13 mouse cellular contexts compared by ENCODE assay signal in the genomic region with DNA sequence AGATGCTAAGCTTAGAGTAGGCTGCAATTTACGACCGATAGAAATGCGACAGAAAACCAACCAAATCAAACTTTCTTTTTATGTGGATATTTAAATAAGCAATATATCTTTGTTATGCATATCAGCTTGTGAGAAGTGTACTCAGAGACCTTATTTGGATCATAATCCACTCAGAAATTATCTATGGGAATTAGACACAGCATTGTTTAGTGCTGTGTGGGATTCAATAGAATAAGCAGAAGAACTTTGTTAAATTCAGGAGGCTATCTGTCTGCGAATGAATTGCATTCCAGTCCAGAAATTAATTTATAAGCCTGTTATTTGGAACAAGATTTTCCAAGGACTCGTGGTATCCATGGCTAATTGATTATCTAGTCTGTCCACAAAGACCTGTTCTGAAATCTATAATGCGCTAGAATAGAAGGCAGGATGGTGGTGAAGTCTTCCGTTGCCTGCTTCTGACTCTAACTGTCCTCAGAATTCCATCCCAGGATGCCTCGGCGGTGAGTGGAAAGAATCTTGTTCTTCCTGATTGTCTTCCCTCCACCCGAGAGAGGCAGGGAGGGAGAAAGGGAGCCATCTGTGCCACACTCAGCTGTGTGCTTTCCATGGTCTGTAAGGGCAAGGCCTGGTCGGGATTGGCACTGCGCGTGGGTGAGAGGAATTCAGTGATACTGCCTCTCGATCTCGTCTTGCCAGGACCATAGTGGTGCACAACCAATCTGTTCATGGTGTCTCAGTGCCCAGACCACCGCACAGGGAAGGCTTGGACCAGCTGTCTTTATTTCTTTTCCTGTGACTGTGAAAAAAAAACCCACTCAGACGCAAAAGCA. TPM values are rescaled to one million over a fixed set of nuclear protein-coding genes. Genes with fewer than 3 reads are reported as not detected.
DNase-seq lines count a peak whose midpoint lies in the region; ATAC-seq and TF ChIP-seq lines count a peak whose summit lies in the region.
"Had no signal": no experiment of that assay in that cellular context is flagged by ENCODE, and none has a peak within 500 bp of the region (broad histone marks: within the 10 kb centered on the region; RNA-seq: fewer than 3 reads in every experiment).

No protein-coding gene starts in this region.

- H3K36me3 ChIP-seq in hindbrain, embryonic 14.5 days (replicated peaks; ENCODE audit: control insufficient read depth, insufficient read depth): no peaks in the 10 kb centered on the region
- peaks cover 14% of the 10 kb centered on the region for H3K36me3 ChIP-seq in myocyte (ENCODE audit: control insufficient read depth, insufficient read depth)

- no peak overlapping the region for H3K4me3 ChIP-seq in hindbrain, embryonic 14.5 days (replicated peaks; ENCODE audit: low read length)
- H3K4me3 ChIP-seq in myocyte: no peak overlapping the region
- H3K4me3 ChIP-seq: heart, embryonic 10.5 days had no signal

- H3K79me2 ChIP-seq in myocyte (ENCODE audit: control insufficient read depth, insufficient read depth): peaks cover 97% of the 10 kb centered on the region

- no peak overlapping the region for H3K4me2 ChIP-seq in hindbrain, embryonic 14.5 days (replicated peaks)
- no peak overlapping the region for H3K4me2 ChIP-seq in myocyte (ENCODE audit: low read depth)

- no peaks in the 10 kb centered on the region for H3K9me3 ChIP-seq in hindbrain, embryonic 14.5 days (ENCODE audit: control insufficient read depth, low read length)
- H3K9me3 ChIP-seq: heart, embryonic 10.5 days had no signal

- peak overlapping the region; percentile 18; the same call in 1 of the 2 replicates for H3K27ac ChIP-seq in hindbrain, embryonic 14.5 days

- H3K9ac ChIP-seq in hindbrain, embryonic 14.5 days: no peak overlapping the region

- H3K4me1 ChIP-seq in hindbrain, embryonic 14.5 days (replicated peaks; ENCODE audit: control insufficient read depth, insufficient read depth, low read length): peaks cover 17% of the 10 kb centered on the region; the same call in 1 of the 2 replicates

- H3ac ChIP-seq in myocyte (ENCODE audit: control insufficient read depth, insufficient read length): no peak overlapping the region

- 42% methylated on average over 17 of the region's 17 CpGs for WGBS in hindbrain, embryonic 14.5 days

- no peak for TF ChIP-seq POLR2A in myocyte (IDR thresholded peaks at IDR 0.05; ENCODE audit: insufficient read length, low read depth)

- H3K27me3 ChIP-seq in hindbrain, embryonic 14.5 days (ENCODE audit: control insufficient read depth, insufficient read depth, low read length): no peaks in the 10 kb centered on the region
- H3K27me3 ChIP-seq in myocyte (ENCODE audit: control insufficient read depth, insufficient read depth, insufficient read length): no peaks in the 10 kb centered on the region

- DNase-seq in right cerebral cortex, postnatal 10 days (ENCODE audit: low spot score in 2 of 2): peak; percentile 44 to 56
- no peak for DNase-seq in right cerebral cortex, adult 18-20 months
- peak; percentile 88 to 89 for DNase-seq in cerebellum, postnatal 14 days
- no peak for DNase-seq in hindbrain, embryonic 14.5 days (ENCODE audit: low spot score)
- DNase-seq in kidney, adult 8-10 months: no peak
- no peak for DNase-seq in layer of hippocampus, postnatal 10 days (ENCODE audit: low spot score in 2 of 2)
- DNase-seq in layer of hippocampus, adult 18-20 months (ENCODE audit: low spot score in 2 of 2): no peak
- DNase-seq: adrenal gland, postnatal 25 days; layer of hippocampus, adult 9-11 months; lung, postnatal 14 days had no signal

- ATAC-seq in hindbrain, embryonic 14.5 days (ENCODE audit: low FRiP score): peak; percentile 25; the same call in 1 of the 2 replicates
- ATAC-seq: inflammation-experienced regulatory T-cells, adult 6 months had no signal

TF ChIP-seq in myocyte, 11 proteins besides CTCF, POLR2A, EP300 and RAD21:
- peak in 1 of 3 experiments; percentile 51 for TF ChIP-seq MYOG (IDR thresholded peaks at IDR 0.05; ENCODE audit: control insufficient read depth in 1 of 3, insufficient read depth in 1 of 3, insufficient read length in 2 of 3, low read depth in 2 of 3)
- TF ChIP-seq MYOD1 (IDR thresholded peaks at IDR 0.05; ENCODE audit: control insufficient read depth in 1 of 3, insufficient read length in 2 of 3, low read depth in 2 of 3): peak in 2 of 3 experiments; percentile 34 to 61
- peak; percentile 35 for TF ChIP-seq POLR2AphosphoS2 (IDR thresholded peaks at IDR 0.05; ENCODE audit: insufficient read length, low read depth)
- TF ChIP-seq CEBPB (IDR thresholded peaks at IDR 0.05; ENCODE audit: insufficient read depth, poor library complexity, severe bottlenecking): no peak

RNA-seq across cellular contexts. Expression of gene Myo10, which starts 52.0 kb away (rescaled TPM):
- 24.4 and 29.4 TPM in 2 replicates for polyA plus RNA-seq in hindbrain, embryonic 14.5 days (2014; fragmentation: Nextera tagmentation; extraction: Ambion mirVana)
- polyA plus RNA-seq in myocyte (2012; fragmentation: generic; extraction: Trizol): 71.4 TPM
- 10 to 100 TPM; 71.4 to 77.1 TPM for total RNA-seq in layer of hippocampus, postnatal 10 days (2021)
- total RNA-seq in layer of hippocampus, adult 18-20 months (2021): 10 to 100 TPM; 49.7 to 50.7 TPM

Comparison
In these comparisons a context has a peak if more than half of its experiments do, and no peak if none do; other contexts are left out.
1. DNase-seq: peak in right cerebral cortex, postnatal 10 days (2 of 2) and cerebellum, postnatal 14 days (2 of 2); none in right cerebral cortex, adult 18-20 months (single experiment), hindbrain, embryonic 14.5 days (single experiment), kidney, adult 8-10 months (0 of 2), layer of hippocampus, postnatal 10 days (0 of 2) and layer of hippocampus, adult 18-20 months (0 of 2).